Mouse (Mus musculus) hindbrain, embryonic 15.5 days (tissue): ENCODE results near the gene Lman1l. TPM values are rescaled to one million over a fixed set of nuclear protein-coding genes. Genes with fewer than 3 reads are reported as not detected.

ENCODE experiments used
- ATAC-seq: fragments of 200-750 bp; cut with Nextera tagmentation; 2 replicates; pipeline ENCODE4 v1.8.0; 2017; ENCODE audit warnings: low read depth, moderate number of reproducible peaks, moderate TSS enrichment; ENCODE audit not compliant: low FRiP score
- H3K27ac ChIP-seq: fragments of 300-500 bp; sonication (generic); replicated peaks from 2 replicates; pipeline ENCODE4 v1.5.1; 2015; ENCODE audit warnings: mild to moderate bottlenecking, inconsistent platforms
- H3K27me3 ChIP-seq: fragments of 300-500 bp; sonication (generic); 2 replicates; pipeline ENCODE4 v1.6.1; 2015; ENCODE audit warnings: control low read depth, inconsistent platforms
- H3K36me3 ChIP-seq: fragments of 300-500 bp; sonication (generic); 2 replicates; pipeline ENCODE4 v1.6.1; 2015; ENCODE audit warnings: control low read depth, inconsistent platforms
- H3K4me1 ChIP-seq: fragments of 300-500 bp; sonication (generic); replicated peaks from 2 replicates; pipeline ENCODE4 v1.6.1; 2015; ENCODE audit warnings: control low read depth, inconsistent platforms
- H3K4me2 ChIP-seq: fragments of 300-500 bp; sonication (generic); 2 replicates; pipeline ENCODE4 v1.6.1; 2015; ENCODE audit warnings: moderate library complexity, mild to moderate bottlenecking, inconsistent platforms
- H3K4me3 ChIP-seq: fragments of 300-500 bp; sonication (generic); 2 replicates; pipeline ENCODE4 v1.5.1; 2015; ENCODE audit warnings: mild to moderate bottlenecking, inconsistent platforms
- H3K9ac ChIP-seq: fragments of 300-500 bp; sonication (generic); 2 replicates; pipeline ENCODE4 v1.6.1; 2015; ENCODE audit warnings: inconsistent platforms
- H3K9me3 ChIP-seq: fragments of 300-500 bp; sonication (generic); 2 replicates; pipeline ENCODE4 v1.6.1; 2016; ENCODE audit warnings: control low read depth, inconsistent platforms
- WGBS: fragments of 180-500 bp; shearing (Covaris S2); methylation state at CpG from one replicate; pipeline ENCODE4 v1.1.7; 2015; 5-methylcytosine and 5-hydroxymethylcytosine counted together
- polyA plus RNA-seq: library from polyadenylated mRNA; unstranded; fragments of >200 nt; fragmentation: Nextera tagmentation; extraction: Ambion mirVana; gene quantifications from 2 replicates; pipeline ENCODE4 v1.2.1, GENCODE M21; 2015

Gene Lman1l
- polyA plus RNA-seq, 1 experiment from 2014 or later = not detected

GRCm38 (mm10) chr9:57629118-57629874 lies 8.7 kb upstream of the Lman1l start:
- peak; percentile 59; the same call in 1 of the 2 replicates for ATAC-seq
- no peak overlapping the region for H3K27ac ChIP-seq
- H3K27me3 ChIP-seq = no peaks in the 10 kb centered on the region
- H3K36me3 ChIP-seq = peaks cover 52% of the 10 kb centered on the region
- 77% methylated on average over 14 of the region's 14 CpGs for WGBS
- H3K4me1 ChIP-seq = peaks cover 13% of the 10 kb centered on the region
- no peak overlapping the region for H3K4me2 ChIP-seq
- H3K4me3 ChIP-seq = no peak overlapping the region
- no peaks in the 10 kb centered on the region for H3K9me3 ChIP-seq
- H3K9ac ChIP-seq = no peak overlapping the region

GRCm38 (mm10) chr9:57628717-57629116 lies 8.1 kb upstream of the Lman1l start:
- no peak for ATAC-seq
- peaks cover 52% of the 10 kb centered on the region for H3K36me3 ChIP-seq

GRCm38 (mm10) chr9:57627892-57628291 lies 7.3 kb upstream of the Lman1l start:
- no peak overlapping the region for H3K4me3 ChIP-seq
- no peaks in the 10 kb centered on the region for H3K9me3 ChIP-seq
- no peaks in the 10 kb centered on the region for H3K27me3 ChIP-seq
- H3K27ac ChIP-seq = no peak overlapping the region
- no peak overlapping the region for H3K9ac ChIP-seq
- no peak overlapping the region for H3K4me2 ChIP-seq
- H3K4me1 ChIP-seq = 0 out of 2 replicates have a peak, but pooled peaks cover 3% of the 10 kb centered on the region
- 94% methylated on average over 11 of the region's 11 CpGs for WGBS
- H3K36me3 ChIP-seq = peaks cover 52% of the 10 kb centered on the region
- no peak for ATAC-seq

More at GRCm38 (mm10) chr9:57628717-57629116, 8.1 kb upstream of the Lman1l start:
- H3K9ac ChIP-seq = no peak overlapping the region
- H3K27me3 ChIP-seq = no peaks in the 10 kb centered on the region
- no peak overlapping the region for H3K27ac ChIP-seq
- no peak overlapping the region for H3K4me3 ChIP-seq
- peaks cover 7% of the 10 kb centered on the region for H3K4me1 ChIP-seq
- no peaks in the 10 kb centered on the region for H3K9me3 ChIP-seq
- H3K4me2 ChIP-seq = no peak overlapping the region
- 94% methylated on average over 12 of the region's 12 CpGs for WGBS

- Histone ChIP-seq H3K27ac (no peak overlapping the region), H3K36me3 (peaks cover 52% of the 10 kb centered on the region), H3K9ac (no peak overlapping the region), H3K4me3 (no peak overlapping the region), H3K27me3 (no peaks in the 10 kb centered on the region), H3K9me3 (no peaks in the 10 kb centered on the region), H3K4me1 (0 out of 2 replicates have a peak, but pooled peaks cover 3% of the 10 kb centered on the region), H3K4me2 (no peak overlapping the region)
- ATAC-seq = no peak
- WGBS = 92% methylated on average over 17 of the region's 17 CpGs
These were observed 6.6 kb upstream of the Lman1l start for GRCm38 (mm10) chr9:57627191-57627590.

GRCm38 (mm10) chr9:57625674-57626500 lies 5.3 kb upstream of the Lman1l start:
- H3K36me3 ChIP-seq = peaks cover 52% of the 10 kb centered on the region
- WGBS = 58% methylated on average over 15 of the region's 15 CpGs
- no peak overlapping the region for H3K9ac ChIP-seq
- H3K27ac ChIP-seq = no peak overlapping the region
- no peaks in the 10 kb centered on the region for H3K27me3 ChIP-seq
- H3K9me3 ChIP-seq = no peaks in the 10 kb centered on the region
- no peak for ATAC-seq
- H3K4me3 ChIP-seq = no peak overlapping the region
- H3K4me1 ChIP-seq = 0 out of 2 replicates have a peak, but pooled peaks cover 3% of the 10 kb centered on the region
- H3K4me2 ChIP-seq = no peak overlapping the region

GRCm38 (mm10) chr9:57624295-57624694 lies 3.7 kb upstream of the Lman1l start:
- Histone ChIP-seq H3K9ac (no peak overlapping the region), H3K9me3 (no peaks in the 10 kb centered on the region), H3K4me2 (no peak overlapping the region), H3K36me3 (peaks cover 42% of the 10 kb centered on the region), H3K4me1 (no peaks in the 10 kb centered on the region), H3K4me3 (no peak overlapping the region), H3K27ac (no peak overlapping the region), H3K27me3 (no peaks in the 10 kb centered on the region)
- WGBS = 88% methylated on average over 7 of the region's 7 CpGs
- ATAC-seq = no peak

GRCm38 (mm10) chr9:57618854-57619253 lies 1.7 kb downstream of the Lman1l start:
- Histone ChIP-seq H3K9ac (no peak overlapping the region), H3K4me1 (no peaks in the 10 kb centered on the region), H3K9me3 (no peaks in the 10 kb centered on the region), H3K4me3 (no peak overlapping the region), H3K4me2 (no peak overlapping the region), H3K36me3 (no peaks in the 10 kb centered on the region), H3K27me3 (no peaks in the 10 kb centered on the region), H3K27ac (no peak overlapping the region)
- 84% methylated on average over 8 of the region's 8 CpGs for WGBS
- no peak for ATAC-seq

- Histone ChIP-seq H3K27me3 (no peaks in the 10 kb centered on the region), H3K4me1 (no peaks in the 10 kb centered on the region), H3K4me3 (no peak overlapping the region), H3K9ac (no peak overlapping the region), H3K27ac (no peak overlapping the region), H3K4me2 (no peak overlapping the region), H3K9me3 (no peaks in the 10 kb centered on the region), H3K36me3 (no peaks in the 10 kb centered on the region)
- 88% methylated on average over 8 of the region's 8 CpGs for WGBS
- no peak for ATAC-seq
These were observed 2.9 kb downstream of the Lman1l start for GRCm38 (mm10) chr9:57617556-57618169.

- Histone ChIP-seq H3K9me3 (no peaks in the 10 kb centered on the region), H3K36me3 (no peaks in the 10 kb centered on the region), H3K27me3 (no peaks in the 10 kb centered on the region), H3K4me2 (no peak overlapping the region), H3K9ac (no peak overlapping the region), H3K27ac (no peak overlapping the region), H3K4me1 (no peaks in the 10 kb centered on the region), H3K4me3 (no peak overlapping the region)
- WGBS = 87% methylated on average over 4 of the region's 4 CpGs
- no peak for ATAC-seq
These were observed 5.8 kb downstream of the Lman1l start for GRCm38 (mm10) chr9:57614786-57615185.

GRCm38 (mm10) chr9:57613975-57614374 lies 6.6 kb downstream of the Lman1l start:
- H3K27me3 ChIP-seq = no peaks in the 10 kb centered on the region
- no peaks in the 10 kb centered on the region for H3K9me3 ChIP-seq
- 87% methylated on average over 7 of the region's 7 CpGs for WGBS
- H3K4me1 ChIP-seq = no peaks in the 10 kb centered on the region
- no peak overlapping the region for H3K27ac ChIP-seq
- H3K4me2 ChIP-seq = no peak overlapping the region
- no peak overlapping the region for H3K4me3 ChIP-seq
- H3K9ac ChIP-seq = no peak overlapping the region
- no peaks in the 10 kb centered on the region for H3K36me3 ChIP-seq
- ATAC-seq = no peak

- WGBS = 87% methylated on average over 7 of the region's 7 CpGs
- H3K9ac ChIP-seq = no peak overlapping the region
These were observed 8.0 kb downstream of the Lman1l start for GRCm38 (mm10) chr9:57612587-57612986.

GRCm38 (mm10) chr9:57610359-57610826 lies 10.2 kb downstream of the Lman1l start:
- Histone ChIP-seq H3K27me3 (peaks cover 14% of the 10 kb centered on the region), H3K9ac (no peak overlapping the region), H3K4me2 (no peak overlapping the region), H3K27ac (no peak overlapping the region), H3K4me3 (no peak overlapping the region), H3K4me1 (peaks cover 11% of the 10 kb centered on the region), H3K36me3 (no peaks in the 10 kb centered on the region), H3K9me3 (no peaks in the 10 kb centered on the region)
- 51% methylated on average over 3 of the region's 3 CpGs for whole genome bisulfite sequencing
- ATAC-seq = no peak

More at GRCm38 (mm10) chr9:57612587-57612986, 8.0 kb downstream of the Lman1l start:
- H3K27me3 ChIP-seq = no peaks in the 10 kb centered on the region
- H3K27ac ChIP-seq = no peak overlapping the region
- no peaks in the 10 kb centered on the region for H3K36me3 ChIP-seq
- H3K4me1 ChIP-seq = no peaks in the 10 kb centered on the region
- ATAC-seq = no peak
- H3K4me3 ChIP-seq = no peak overlapping the region
- H3K9me3 ChIP-seq = no peaks in the 10 kb centered on the region
- no peak overlapping the region for H3K4me2 ChIP-seq
